Mouse (Mus musculus): ENCODE measurements around the gene Elp6. TPM values are rescaled to one million over a fixed set of nuclear protein-coding genes. Genes with fewer than 3 reads are reported as not detected.
A peak's percentile ranks its signal among the peaks of the same experiment; 100 is the strongest.
"Not testable (repeated sequence)": the region's sequence is repeated elsewhere in the genome, so short reads cannot be mapped to it uniquely, and the experiment has no call there.

The Elp6 gene
- total and polyA plus RNA-seq, 2 experiments from 2014 or later, result 30.0 to 30.9 TPM

GRCm38 (mm10) chr9:110328178-110328577 lies 23.2 kb downstream of the Elp6 start:
- Histone ChIP-seq H3K4me1 (ENCODE audit: insufficient read depth, low read length) (no peaks in the 10 kb centered on the region), H3K9ac (replicated peaks; ENCODE audit: low read length) (no peak overlapping the region), H3K4me2 (ENCODE audit: low read depth, low read length) (no peak overlapping the region), H3K9me3 (ENCODE audit: low read length) (no peaks in the 10 kb centered on the region), H3K36me3 (ENCODE audit: insufficient read depth, low read length) (no peaks in the 10 kb centered on the region), H3K27me3 (ENCODE audit: insufficient read depth, low read length) (no peaks in the 10 kb centered on the region), H3K27ac (no peak overlapping the region), H3K4me3 (ENCODE audit: low read length) (no peak overlapping the region)
- no peak for ATAC-seq
- WGBS, result 93% methylated on average over 2 of the region's 2 CpGs
- no peak for TF ChIP-seq CTCF (IDR thresholded peaks at IDR 0.05; ENCODE audit: low read depth)
- DNase-seq (ENCODE audit: low spot score), result no peak

GRCm38 (mm10) chr9:110328946-110329630 lies 24.1 kb downstream of the Elp6 start:
- no peak for TF ChIP-seq CTCF (IDR thresholded peaks at IDR 0.05; ENCODE audit: low read depth)
- Histone ChIP-seq H3K4me3 (ENCODE audit: low read length) (no peak overlapping the region), H3K4me2 (ENCODE audit: low read depth, low read length) (no peak overlapping the region), H3K9me3 (ENCODE audit: low read length) (no peaks in the 10 kb centered on the region), H3K36me3 (ENCODE audit: insufficient read depth, low read length) (no peaks in the 10 kb centered on the region), H3K9ac (replicated peaks; ENCODE audit: low read length) (no peak overlapping the region), H3K4me1 (ENCODE audit: insufficient read depth, low read length) (peaks cover 2% of the 10 kb centered on the region; the same call in 1 of the 2 replicates), H3K27ac (no peak overlapping the region), H3K27me3 (ENCODE audit: insufficient read depth, low read length) (no peaks in the 10 kb centered on the region)
- ATAC-seq, result no peak
- 78% methylated on average over 5 of the region's 5 CpGs for WGBS
- no peak for DNase-seq (ENCODE audit: low spot score)

DNA sequence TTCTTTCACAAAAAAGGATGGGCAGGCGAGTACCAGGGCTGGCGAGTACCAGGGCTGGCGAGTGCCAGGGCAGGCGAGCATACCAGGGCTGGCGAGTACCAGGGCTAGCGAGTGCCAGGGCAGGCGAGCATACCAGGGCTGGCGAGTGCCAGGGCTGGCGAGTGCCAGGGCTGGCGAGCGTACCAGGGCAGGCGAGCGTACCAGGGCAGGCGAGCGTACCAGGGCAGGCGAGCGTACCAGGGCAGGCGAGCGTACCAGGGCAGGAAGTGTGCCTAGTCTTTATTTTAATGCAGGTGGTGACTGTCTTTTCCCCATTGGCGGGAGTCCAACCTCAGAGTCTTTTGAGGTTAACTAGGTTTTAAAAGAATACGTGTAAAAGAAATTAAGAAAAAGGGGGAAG lies 24.7 kb downstream of the Elp6 start:
- Histone ChIP-seq H3K9me3 (ENCODE audit: low read length) (no peaks in the 10 kb centered on the region), H3K4me3 (ENCODE audit: low read length) (no peak overlapping the region), H3K36me3 (ENCODE audit: insufficient read depth, low read length) (no peaks in the 10 kb centered on the region), H3K4me2 (ENCODE audit: low read depth, low read length) (no peak overlapping the region), H3K9ac (replicated peaks; ENCODE audit: low read length) (no peak overlapping the region), H3K27me3 (ENCODE audit: insufficient read depth, low read length) (no peaks in the 10 kb centered on the region), H3K4me1 (ENCODE audit: insufficient read depth, low read length) (peaks cover 7% of the 10 kb centered on the region; the same call in 1 of the 2 replicates), H3K27ac (no peak overlapping the region)
- TF ChIP-seq CTCF (IDR thresholded peaks at IDR 0.05; ENCODE audit: low read depth), result no peak
- WGBS, result 74% methylated on average over 21 of the region's 21 CpGs
- DNase-seq (ENCODE audit: low spot score), result no peak
- no peak for ATAC-seq

- WGBS, result 55% methylated on average over 6 of the region's 6 CpGs
- no peak overlapping the region for H3K4me2 ChIP-seq (ENCODE audit: low read depth, low read length)
- no peaks in the 10 kb centered on the region for H3K9me3 ChIP-seq (ENCODE audit: low read length)
- no peak overlapping the region for H3K4me3 ChIP-seq (ENCODE audit: low read length)
- DNase-seq (ENCODE audit: low spot score) (no peak), ATAC-seq (no peak)
- H3K36me3 ChIP-seq (ENCODE audit: insufficient read depth, low read length), result no peaks in the 10 kb centered on the region
- no peak overlapping the region for H3K9ac ChIP-seq (replicated peaks; ENCODE audit: low read length)
- no peak for TF ChIP-seq CTCF (IDR thresholded peaks at IDR 0.05; ENCODE audit: low read depth)
- no peaks in the 10 kb centered on the region for H3K27me3 ChIP-seq (ENCODE audit: insufficient read depth, low read length)
- no peak overlapping the region for H3K27ac ChIP-seq
- H3K4me1 ChIP-seq (ENCODE audit: insufficient read depth, low read length), result peaks cover 7% of the 10 kb centered on the region; the same call in 1 of the 2 replicates
These were observed 25.4 kb downstream of the Elp6 start for GRCm38 (mm10) chr9:110330341-110330740.

- not testable (repeated sequence) for H3K4me1 ChIP-seq (ENCODE audit: insufficient read depth, low read length); H3K27ac ChIP-seq; H3K36me3 ChIP-seq (ENCODE audit: insufficient read depth, low read length); H3K27me3 ChIP-seq (ENCODE audit: insufficient read depth, low read length); H3K4me3 ChIP-seq (ENCODE audit: low read length); H3K4me2 ChIP-seq (ENCODE audit: low read depth, low read length); ATAC-seq; H3K9me3 ChIP-seq (ENCODE audit: low read length); DNase-seq (ENCODE audit: low spot score); H3K9ac ChIP-seq (replicated peaks; ENCODE audit: low read length)
- WGBS, result 90% methylated on average over 4 of the region's 5 CpGs
These were observed 25.9 kb downstream of the Elp6 start for GRCm38 (mm10) chr9:110330913-110331312.

GRCm38 (mm10) chr9:110333135-110333895 lies 28.3 kb downstream of the Elp6 start, which contains the start of gene Scap:
Scap (plus strand) TSS chr9:110333288.
- Histone ChIP-seq H3K4me2 (ENCODE audit: low read depth, low read length) (peak within 1 kb of the TSS; percentile 68), H3K27me3 (ENCODE audit: insufficient read depth, low read length) (no peaks in the 10 kb centered on the region), H3K36me3 (ENCODE audit: insufficient read depth, low read length) (no peaks in the 10 kb centered on the region), H3K4me3 (ENCODE audit: low read length) (peak within 1 kb of the TSS; percentile 93), H3K27ac (peak within 1 kb of the TSS; percentile 66), H3K9ac (replicated peaks; ENCODE audit: low read length) (peak within 1 kb of the TSS; percentile 73), H3K4me1 (ENCODE audit: insufficient read depth, low read length) (peaks cover 7% of the 10 kb centered on the region; the same call in 1 of the 2 replicates), H3K9me3 (ENCODE audit: low read length) (no peaks in the 10 kb centered on the region)
- WGBS, result 3% methylated on average over 49 of the region's 78 CpGs
- DNase-seq (ENCODE audit: low spot score), result peak; percentile 95
- ATAC-seq, result peak; percentile 93
- TF ChIP-seq CTCF (IDR thresholded peaks at IDR 0.05; ENCODE audit: low read depth), result peak; percentile 98
